Mouse (Mus musculus) cortical plate, adult 2 months (tissue): ENCODE measurements around the gene Zfp689.

Source experiments
- CTCF ChIP-seq: fragments of 200-500 bp; IDR thresholded peaks from 2 replicates; pipeline ENCODE4 v1.5.1; 2011; ENCODE audit warnings: mild to moderate bottlenecking, control low read depth, low read length; ENCODE audit not compliant: insufficient read depth; ENCODE audit errors: extremely low read depth
- POLR2A ChIP-seq: fragments of 200-500 bp; IDR thresholded peaks from 2 replicates; pipeline ENCODE4 v1.6.1; 2011; ENCODE audit warnings: mild to moderate bottlenecking, low read length, control low read depth; ENCODE audit not compliant: insufficient read depth; ENCODE audit errors: extremely low read depth

DNA sequence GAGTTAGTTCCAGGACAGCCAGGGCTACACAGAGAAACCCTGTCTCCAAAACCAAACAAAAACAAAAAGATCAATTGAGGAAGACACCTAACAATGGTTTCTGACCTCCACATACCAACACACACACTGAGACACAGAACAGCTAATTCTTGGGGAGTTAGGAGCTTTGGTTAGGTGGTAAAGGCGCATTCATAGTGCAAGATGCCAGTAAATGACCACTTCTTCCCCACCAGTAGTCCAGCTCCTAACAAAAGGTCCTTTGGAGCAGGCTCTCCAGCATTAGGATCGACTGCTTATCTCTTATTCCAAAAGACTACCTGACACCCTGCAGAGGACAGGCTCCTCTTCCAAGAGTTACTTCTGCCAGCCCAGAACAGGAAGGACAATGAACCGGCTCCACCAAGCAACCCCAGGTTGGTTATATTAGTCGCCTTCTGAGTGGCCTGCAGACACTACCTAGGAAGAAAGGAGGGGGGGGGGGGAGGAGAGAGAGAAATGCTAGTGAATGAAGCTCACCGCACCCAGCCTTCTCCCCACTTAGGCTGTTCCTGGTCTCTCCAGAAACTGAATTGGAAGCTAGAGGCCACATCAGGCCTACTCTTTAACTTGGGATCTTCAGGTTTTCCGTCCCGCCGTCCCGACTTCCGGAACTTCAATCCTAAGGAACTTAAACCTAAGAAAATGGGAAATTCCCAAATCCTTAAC, 21.2 kb upstream of the Zfp689 start:
- no peak for TF ChIP-seq POLR2A
- no peak for TF ChIP-seq CTCF
